Mouse (Mus musculus) thymus, postnatal 10 days (tissue): ENCODE measurements around the gene Vmn2r89.
"Not testable (repeated sequence)": the region's sequence is repeated elsewhere in the genome, so short reads cannot be mapped to it uniquely, and the experiment has no call there.

Source experiments
- DNase-seq, 2 experiments: peaks; one replicate each; pipeline ENCODE4 v3.0.0; 2021; ENCODE audit warnings: low spot score in 2 of 2

Gene Vmn2r89

GRCm38 (mm10) chr14:51451557-51451956, at the start of gene Vmn2r89:
Gene Vmn2r89 (plus strand): TSS chr14:51451857.
- DNase-seq, result not testable (repeated sequence)

GRCm38 (mm10) chr14:51410520-51410919, 41.1 kb upstream of the Vmn2r89 start, which contains the start of gene Vmn2r88:
Gene Vmn2r88 (plus strand): TSS chr14:51410820.
- no peak for DNase-seq

- DNase-seq, result no peak
Observed at GRCm38 (mm10) chr14:51423885-51424284, 27.8 kb upstream of the Vmn2r89 start.

- DNase-seq, result not testable (repeated sequence)
Observed at GRCm38 (mm10) chr14:51430138-51430537, 21.5 kb upstream of the Vmn2r89 start.

GRCm38 (mm10) chr14:51434546-51434945, 17.1 kb upstream of the Vmn2r89 start:
- no peak for DNase-seq

- no peak for DNase-seq
Observed at GRCm38 (mm10) chr14:51435020-51435419, 16.6 kb upstream of the Vmn2r89 start.

GRCm38 (mm10) chr14:51438955-51439354, 12.7 kb upstream of the Vmn2r89 start:
- DNase-seq, result no peak

- DNase-seq, result not testable (repeated sequence)
Observed at GRCm38 (mm10) chr14:51480278-51480677, 28.6 kb downstream of the Vmn2r89 start.

- not testable (repeated sequence) for DNase-seq
Observed at GRCm38 (mm10) chr14:51481332-51482015, 29.8 kb downstream of the Vmn2r89 start.

GRCm38 (mm10) chr14:51482051-51482715, 30.5 kb downstream of the Vmn2r89 start:
- no peak for DNase-seq

GRCm38 (mm10) chr14:51482971-51483381, 31.3 kb downstream of the Vmn2r89 start:
- not testable (repeated sequence) for DNase-seq

GRCm38 (mm10) chr14:51483671-51484070, 32.0 kb downstream of the Vmn2r89 start:
- DNase-seq, result no peak

GRCm38 (mm10) chr14:51486111-51486510, 34.5 kb downstream of the Vmn2r89 start:
- DNase-seq, result no peak

- no peak for DNase-seq
Observed at GRCm38 (mm10) chr14:51495781-51496180, 44.1 kb downstream of the Vmn2r89 start.

GRCm38 (mm10) chr14:51496955-51497354, 45.3 kb downstream of the Vmn2r89 start:
- no peak for DNase-seq

- DNase-seq, result no peak
Observed at GRCm38 (mm10) chr14:51497958-51498357, 46.3 kb downstream of the Vmn2r89 start.

GRCm38 (mm10) chr14:51499707-51500275, 48.1 kb downstream of the Vmn2r89 start:
- no peak for DNase-seq

GRCm38 (mm10) chr14:51500461-51500860, 48.8 kb downstream of the Vmn2r89 start:
- no peak for DNase-seq

GRCm38 (mm10) chr14:51507416-51507815, 55.8 kb downstream of the Vmn2r89 start:
- no peak for DNase-seq
